Mouse (Mus musculus): ENCODE data around the gene Exoc3l4. TPM values are rescaled to one million over a fixed set of nuclear protein-coding genes. Genes with fewer than 3 reads are reported as not detected.

Gene Exoc3l4
- total and polyA plus RNA-seq, 3 experiments, result 0.04 to 0.17 TPM; not detected in 1

- Histone ChIP-seq H3K27ac (ENCODE audit: control insufficient read depth, low read depth, low read length) (no peak overlapping the region), H3K79me2 (ENCODE audit: control insufficient read depth, insufficient read depth, low read length, poor library complexity) (no peaks in the 10 kb centered on the region; the same call in 1 of the 2 replicates), H3K9me3 (replicated peaks; ENCODE audit: insufficient read depth, low read length) (no peaks in the 10 kb centered on the region), H3K36me3 (ENCODE audit: control insufficient read depth in 1 of 2, insufficient read depth in 2 of 2, low read length in 2 of 2) (peaks cover 0 to 33% of the 10 kb centered on the region in 2 experiments; a peak in 2 of 4 replicates), H3K4me1 (ENCODE audit: control insufficient read depth in 1 of 2, insufficient read depth in 2 of 2, low read length in 2 of 2) (peaks cover 24 to 58% of the 10 kb centered on the region in 2 experiments), H3K27me3 (ENCODE audit: control insufficient read depth in 1 of 2, insufficient read depth in 2 of 2, low read length in 2 of 2) (no peaks in the 10 kb centered on the region), H3K4me3 (ENCODE audit: control insufficient read depth in 1 of 2, insufficient read depth in 1 of 2, low read depth in 2 of 2, low read length in 2 of 2) (no peak overlapping the region), H3K9ac (ENCODE audit: control insufficient read depth, low read depth, low read length, poor library complexity, severe bottlenecking) (no peak overlapping the region)
- peak; percentile 35 for DNase-seq (ENCODE audit: low read depth, low spot score)
- no peak for TF ChIP-seq MXI1 (IDR thresholded peaks at IDR 0.05; ENCODE audit: low read depth, low read length)
- TF ChIP-seq ETS1 (IDR thresholded peaks at IDR 0.05; ENCODE audit: low read depth, low read length), result no peak
- TF ChIP-seq ZKSCAN1 (IDR thresholded peaks at IDR 0.05; ENCODE audit: low read depth, low read length), result no peak
- no peak for TF ChIP-seq TCF12 (IDR thresholded peaks at IDR 0.05; ENCODE audit: low read depth, low read length)
- TF ChIP-seq MAZ (IDR thresholded peaks at IDR 0.05; ENCODE audit: low read depth, low read length), result no peak
- no peak for TF ChIP-seq CHD1 (IDR thresholded peaks at IDR 0.05; ENCODE audit: low read depth, low read length)
- TF ChIP-seq MYC (IDR thresholded peaks at IDR 0.05; ENCODE audit: low read depth, low read length), result no peak
- no peak for TF ChIP-seq ZMIZ1 (IDR thresholded peaks at IDR 0.05; ENCODE audit: low read depth, low read length)
- no peak for TF ChIP-seq GATA1 (IDR thresholded peaks at IDR 0.05; ENCODE audit: low read depth, low read length)
- TF ChIP-seq NELFE (IDR thresholded peaks at IDR 0.05; ENCODE audit: low read depth, low read length), result no peak
- TF ChIP-seq KAT2A (conservative IDR thresholded peaks at IDR 0.05; ENCODE audit: low read depth, low read length), result no peak
- TF ChIP-seq NRF1 (IDR thresholded peaks at IDR 0.05; ENCODE audit: insufficient read depth, low read depth, low read length, poor library complexity, severe bottlenecking), result no peak
- no peak for TF ChIP-seq CTCF (IDR thresholded peaks at IDR 0.05 in 2 of 3, conservative IDR thresholded peaks at IDR 0.05 in 1 of 3; ENCODE audit: control insufficient read depth in 1 of 3, insufficient read depth in 1 of 3, low read depth in 2 of 3, low read length in 3 of 3, poor library complexity in 1 of 3, severe bottlenecking in 1 of 3)
- no peak for TF ChIP-seq CHD2 (IDR thresholded peaks at IDR 0.05; ENCODE audit: low read length)
Measured at GRCm38 (mm10) chr12:111432751-111433331, 16.0 kb downstream of the Exoc3l4 start.

GRCm38 (mm10) chr12:111434164-111434744 is 17.4 kb downstream of the Exoc3l4 start:
- no peaks in the 10 kb centered on the region for H3K27me3 ChIP-seq (ENCODE audit: control insufficient read depth in 1 of 2, insufficient read depth in 2 of 2, low read length in 2 of 2)
- no peak overlapping the region for H3K4me3 ChIP-seq (ENCODE audit: control insufficient read depth in 1 of 2, insufficient read depth in 1 of 2, low read depth in 2 of 2, low read length in 2 of 2)
- H3K9me3 ChIP-seq (replicated peaks; ENCODE audit: insufficient read depth, low read length), result no peaks in the 10 kb centered on the region
- peaks cover 0 to 44% of the 10 kb centered on the region in 2 experiments; a peak in 2 of 4 replicates for H3K36me3 ChIP-seq (ENCODE audit: control insufficient read depth in 1 of 2, insufficient read depth in 2 of 2, low read length in 2 of 2)
- H3K79me2 ChIP-seq (ENCODE audit: control insufficient read depth, insufficient read depth, low read length, poor library complexity), result no peaks in the 10 kb centered on the region; the same call in 1 of the 2 replicates
- peak; percentile 18 for DNase-seq (ENCODE audit: low read depth, low spot score)
- H3K4me1 ChIP-seq (ENCODE audit: control insufficient read depth in 1 of 2, insufficient read depth in 2 of 2, low read length in 2 of 2), result peaks cover 29 to 70% of the 10 kb centered on the region in 2 experiments
- no peak for TF ChIP-seq NRF1 (IDR thresholded peaks at IDR 0.05; ENCODE audit: insufficient read depth, low read depth, low read length, poor library complexity, severe bottlenecking)
- no peak for TF ChIP-seq TBP (IDR thresholded peaks at IDR 0.05; ENCODE audit: low read depth, low read length)
- TF ChIP-seq MYB (IDR thresholded peaks at IDR 0.05; ENCODE audit: low read depth, low read length), result no peak
- TF ChIP-seq UBTF (IDR thresholded peaks at IDR 0.05; ENCODE audit: borderline replicate concordance, insufficient read depth, low read depth, low read length), result no peak
- TF ChIP-seq USF1 (IDR thresholded peaks at IDR 0.05; ENCODE audit: low read depth, low read length), result no peak
- TF ChIP-seq USF2 (IDR thresholded peaks at IDR 0.05; ENCODE audit: borderline replicate concordance in 1 of 2, insufficient read depth in 1 of 2, low read depth in 1 of 2, low read length in 2 of 2), result no peak
- no peak for TF ChIP-seq ZC3H11A (IDR thresholded peaks at IDR 0.05; ENCODE audit: low read depth, low read length)
- no peak for TF ChIP-seq ZNF384 (IDR thresholded peaks at IDR 0.05; ENCODE audit: low read depth, low read length)
- TF ChIP-seq ZKSCAN1 (IDR thresholded peaks at IDR 0.05; ENCODE audit: low read depth, low read length), result no peak
- no peak for TF ChIP-seq RAD21 (IDR thresholded peaks at IDR 0.05; ENCODE audit: low read depth, low read length)
- TF ChIP-seq BHLHE40 (IDR thresholded peaks at IDR 0.05; ENCODE audit: borderline replicate concordance, low read depth, low read length), result no peak
- no peak for TF ChIP-seq TAL1 (IDR thresholded peaks at IDR 0.05; ENCODE audit: low read length)
- TF ChIP-seq MEF2A (IDR thresholded peaks at IDR 0.05; ENCODE audit: extremely low read depth, insufficient replicate concordance, low read depth, low read length, poor library complexity, severe bottlenecking), result no peak
- TF ChIP-seq ETS1 (IDR thresholded peaks at IDR 0.05; ENCODE audit: low read depth, low read length), result no peak
- no peak for TF ChIP-seq MAZ (IDR thresholded peaks at IDR 0.05; ENCODE audit: low read depth, low read length)
- TF ChIP-seq E2F4 (IDR thresholded peaks at IDR 0.05; ENCODE audit: borderline replicate concordance, low read depth, low read length), result no peak
- TF ChIP-seq TCF12 (IDR thresholded peaks at IDR 0.05; ENCODE audit: low read depth, low read length), result no peak
- H3K9ac ChIP-seq (ENCODE audit: control insufficient read depth, low read depth, low read length, poor library complexity, severe bottlenecking), result peak overlapping the region; percentile 41; the same call in 1 of the 2 replicates
- peak overlapping the region; percentile 63 for H3K27ac ChIP-seq (ENCODE audit: control insufficient read depth, low read depth, low read length)
